Mouse (Mus musculus) G1E (cell line): ENCODE data around the gene Ehd4. TPM values are rescaled to one million over a fixed set of nuclear protein-coding genes. Genes with fewer than 3 reads are reported as not detected.

Experiments
- ATAC-seq: 2 replicates; pipeline ENCODE4 v1.8.0; 2016; ENCODE audit warnings: mild to moderate bottlenecking; ENCODE audit not compliant: insufficient number of reproducible peaks, poor library complexity, low FRiP score, severe bottlenecking; ENCODE audit errors: extremely low read depth
- DNase-seq: peaks from one replicate; pipeline ENCODE4 v3.0.0; 2012; ENCODE audit warnings: low spot score
- H3K27me3 ChIP-seq: 2 replicates; pipeline ENCODE4 v1.6.1; 2012; ENCODE audit warnings: mild to moderate bottlenecking, low read length, inconsistent platforms; ENCODE audit not compliant: insufficient read depth
- H3K36me3 ChIP-seq: replicated peaks from 2 replicates; pipeline ENCODE3; 2012; ENCODE audit warnings: mild to moderate bottlenecking, inconsistent platforms
- H3K4me1 ChIP-seq: 2 replicates; pipeline ENCODE4 v1.6.1; 2012; ENCODE audit warnings: low read depth, low read length, inconsistent platforms, mixed read lengths; ENCODE audit not compliant: insufficient read depth
- H3K4me3 ChIP-seq: 2 replicates; pipeline ENCODE4 v1.5.1; 2012; ENCODE audit warnings: low read depth, mild to moderate bottlenecking, inconsistent platforms, low read length, moderate library complexity, mixed read lengths
- H3K9me3 ChIP-seq: replicated peaks from 2 replicates; pipeline ENCODE4 v1.6.1; 2012; ENCODE audit warnings: inconsistent platforms
- CTCF ChIP-seq: IDR thresholded peaks from 2 replicates; pipeline ENCODE4 v1.5.1; 2012; ENCODE audit warnings: low read depth, low read length, inconsistent platforms, mixed read lengths
- GATA1 ChIP-seq: IDR thresholded peaks from 2 replicates; pipeline ENCODE4 v1.6.1; 2012; ENCODE audit warnings: borderline replicate concordance, low read length, inconsistent platforms, mixed read lengths
- GATA2 ChIP-seq: IDR thresholded peaks from 2 replicates; pipeline ENCODE4 v1.6.1; 2012; ENCODE audit warnings: low read depth, low read length, inconsistent platforms, borderline replicate concordance
- POLR2AphosphoS5 ChIP-seq: IDR thresholded peaks from 2 replicates; pipeline ENCODE4 v1.6.1; 2012; ENCODE audit warnings: low read depth, low read length, inconsistent platforms; ENCODE audit not compliant: insufficient replicate concordance
- TAL1 ChIP-seq: conservative IDR thresholded peaks from 2 replicates; pipeline ENCODE4 v1.6.1; 2012; ENCODE audit warnings: low read depth, low read length, inconsistent platforms, mixed read lengths
- polyA plus RNA-seq: library from polyadenylated mRNA; stranded (reverse); fragments of >175 nt; gene quantifications from 2 replicates; pipeline ENCODE4 v1.2.3, GENCODE M21; 2012
- total RNA-seq, 2 experiments: library from RNA; stranded (forward) in 1 of 2; stranded (reverse) in 1 of 2; fragments of 200-1000 nt in 1 of 2; fragments of >200 nt in 1 of 2; fragmentation: Nextera tagmentation in 1 of 2; gene quantifications; 2 replicates each; pipeline ENCODE4 v1.2.3; 2014 to 2017

The Ehd4 gene
- total and polyA plus RNA-seq, 3 experiments, result 10.8 to 30.3 (median 11.0) TPM

GRCm38 (mm10) chr2:120058818-120059217, 95.6 kb downstream of the Ehd4 start:
- TF ChIP-seq GATA2, result no peak
- no peak for TF ChIP-seq TAL1
- no peak for TF ChIP-seq CTCF
- no peak for TF ChIP-seq POLR2AphosphoS5
- no peak for TF ChIP-seq GATA1
- DNase-seq (no peak), ATAC-seq (no peak)
- Histone ChIP-seq H3K36me3 (no peaks in the 10 kb centered on the region), H3K4me3 (no peak overlapping the region), H3K4me1 (no peaks in the 10 kb centered on the region), H3K9me3 (no peaks in the 10 kb centered on the region), H3K27me3 (peaks cover 69% of the 10 kb centered on the region)

GRCm38 (mm10) chr2:120055923-120056322, 98.5 kb downstream of the Ehd4 start:
- Histone ChIP-seq H3K36me3 (no peaks in the 10 kb centered on the region), H3K27me3 (peaks cover 55% of the 10 kb centered on the region)
- no peak for ATAC-seq

GRCm38 (mm10) chr2:120054771-120055552, 99.4 kb downstream of the Ehd4 start:
- TF ChIP-seq GATA2 (no peak), TAL1 (no peak), GATA1 (no peak), POLR2AphosphoS5 (no peak), CTCF (no peak)
- DNase-seq, result no peak
- Histone ChIP-seq H3K9me3 (no peaks in the 10 kb centered on the region), H3K36me3 (no peaks in the 10 kb centered on the region), H3K4me3 (no peak overlapping the region), H3K4me1 (no peaks in the 10 kb centered on the region; the same call in 1 of the 2 replicates), H3K27me3 (peaks cover 51% of the 10 kb centered on the region)
- ATAC-seq, result no peak

More at GRCm38 (mm10) chr2:120055923-120056322, 98.5 kb downstream of the Ehd4 start:
- TF ChIP-seq GATA1, result no peak
- Histone ChIP-seq H3K4me1 (no peaks in the 10 kb centered on the region; the same call in 1 of the 2 replicates), H3K4me3 (no peak overlapping the region), H3K9me3 (no peaks in the 10 kb centered on the region)
- DNase-seq, result no peak

DNA sequence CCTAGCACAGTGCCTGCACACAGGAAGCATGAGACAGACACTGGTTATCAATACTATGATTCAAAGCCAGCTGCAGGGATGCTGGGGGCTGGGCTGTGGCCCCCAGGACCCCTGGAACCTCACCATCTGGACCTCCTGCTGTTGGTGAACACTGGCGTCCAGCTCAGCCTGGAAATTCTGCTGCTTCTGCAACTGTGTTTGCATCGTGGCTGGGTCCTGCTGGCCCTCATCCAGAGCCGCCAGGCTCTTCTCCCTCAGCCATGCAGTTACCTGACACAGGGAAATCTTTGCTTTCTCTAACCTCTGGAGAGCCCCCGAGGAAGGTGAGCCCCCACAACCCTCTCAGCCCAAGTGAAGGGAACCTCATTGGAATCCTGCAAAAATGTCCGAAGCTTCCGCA, 103.0 kb downstream of the Ehd4 start:
- H3K4me1 ChIP-seq, result no peaks in the 10 kb centered on the region; the same call in 1 of the 2 replicates
- no peak for DNase-seq
- no peak for ATAC-seq

GRCm38 (mm10) chr2:120049632-120050274, 104.7 kb downstream of the Ehd4 start:
- no peak for DNase-seq
- no peak for ATAC-seq

More for the DNA sequence above, 103.0 kb downstream of the Ehd4 start:
- H3K36me3 ChIP-seq, result no peaks in the 10 kb centered on the region
- peaks cover 51% of the 10 kb centered on the region; the same call in 1 of the 2 replicates for H3K27me3 ChIP-seq
- H3K4me3 ChIP-seq, result no peak overlapping the region
- no peaks in the 10 kb centered on the region for H3K9me3 ChIP-seq
- TF ChIP-seq GATA1 (no peak), TAL1 (no peak), POLR2AphosphoS5 (no peak), GATA2 (no peak), CTCF (no peak)

GRCm38 (mm10) chr2:120048173-120048572, 106.2 kb downstream of the Ehd4 start:
- Histone ChIP-seq H3K9me3 (no peaks in the 10 kb centered on the region), H3K27me3 (peaks cover 47% of the 10 kb centered on the region; the same call in 1 of the 2 replicates), H3K4me1 (peaks cover 5% of the 10 kb centered on the region), H3K4me3 (no peak overlapping the region), H3K36me3 (no peaks in the 10 kb centered on the region)
- no peak for TF ChIP-seq POLR2AphosphoS5
- TF ChIP-seq GATA2, result no peak
- TF ChIP-seq TAL1, result no peak
- TF ChIP-seq CTCF, result no peak
- no peak for TF ChIP-seq GATA1
- no peak for DNase-seq
- ATAC-seq, result no peak

More at GRCm38 (mm10) chr2:120049632-120050274, 104.7 kb downstream of the Ehd4 start:
- Histone ChIP-seq H3K4me1 (no peaks in the 10 kb centered on the region; the same call in 1 of the 2 replicates), H3K9me3 (no peaks in the 10 kb centered on the region), H3K36me3 (no peaks in the 10 kb centered on the region), H3K27me3 (peaks cover 47% of the 10 kb centered on the region; the same call in 1 of the 2 replicates), H3K4me3 (no peak overlapping the region)
- TF ChIP-seq TAL1, result no peak
- no peak for TF ChIP-seq POLR2AphosphoS5
- TF ChIP-seq CTCF, result no peak
- TF ChIP-seq GATA2, result no peak
- TF ChIP-seq GATA1, result no peak
